Mouse (Mus musculus) embryonic facial prominence, embryonic 15.5 days (tissue): ENCODE measurements around the gene Psme4. TPM values are rescaled to one million over a fixed set of nuclear protein-coding genes. Genes with fewer than 3 reads are reported as not detected.

Source experiments
- ATAC-seq: fragments of 200-750 bp; cut with Nextera tagmentation; 2 replicates; pipeline ENCODE4 v1.8.0; 2017; ENCODE audit warnings: low read depth, moderate TSS enrichment; ENCODE audit not compliant: insufficient number of reproducible peaks, low FRiP score, low TSS enrichment
- H3K27ac ChIP-seq: fragments of 300-500 bp; sonication (generic); replicated peaks from 2 replicates; pipeline ENCODE4 v1.5.1; 2015; ENCODE audit warnings: mild to moderate bottlenecking, inconsistent platforms
- H3K27me3 ChIP-seq: fragments of 300-500 bp; sonication (generic); 2 replicates; pipeline ENCODE4 v1.6.1; 2015; ENCODE audit warnings: inconsistent platforms
- H3K36me3 ChIP-seq: fragments of 300-500 bp; sonication (generic); 2 replicates; pipeline ENCODE4 v1.6.1; 2015; ENCODE audit warnings: mild to moderate bottlenecking, inconsistent platforms
- H3K4me1 ChIP-seq: fragments of 300-500 bp; sonication (generic); 2 replicates; pipeline ENCODE4 v1.6.1; 2015; ENCODE audit warnings: inconsistent platforms
- H3K4me2 ChIP-seq: fragments of 300-500 bp; sonication (generic); replicated peaks from 2 replicates; pipeline ENCODE4 v1.6.1; 2015; ENCODE audit warnings: mild to moderate bottlenecking, inconsistent platforms
- H3K4me3 ChIP-seq: fragments of 300-500 bp; sonication (generic); replicated peaks from 2 replicates; pipeline ENCODE4 v1.5.1; 2015; ENCODE audit warnings: mild to moderate bottlenecking, inconsistent platforms
- H3K9ac ChIP-seq: fragments of 300-500 bp; sonication (generic); 2 replicates; pipeline ENCODE4 v1.6.1; 2015; ENCODE audit warnings: inconsistent platforms
- H3K9me3 ChIP-seq: fragments of 300-500 bp; sonication (generic); replicated peaks from 2 replicates; pipeline ENCODE4 v1.6.1; 2016; ENCODE audit warnings: inconsistent platforms
- WGBS: fragments of 180-500 bp; shearing (Covaris S2); methylation state at CpG from one replicate; pipeline ENCODE4 v1.1.7; 2015; 5-methylcytosine and 5-hydroxymethylcytosine counted together
- polyA plus RNA-seq: library from polyadenylated mRNA; unstranded; fragments of >200 nt; fragmentation: Nextera tagmentation; extraction: Ambion mirVana; gene quantifications from 2 replicates; pipeline ENCODE4 v1.2.1, GENCODE M21; 2015

Psme4 gene
- polyA plus RNA-seq, 1 experiment from 2014 or later: 16.3 TPM

DNA sequence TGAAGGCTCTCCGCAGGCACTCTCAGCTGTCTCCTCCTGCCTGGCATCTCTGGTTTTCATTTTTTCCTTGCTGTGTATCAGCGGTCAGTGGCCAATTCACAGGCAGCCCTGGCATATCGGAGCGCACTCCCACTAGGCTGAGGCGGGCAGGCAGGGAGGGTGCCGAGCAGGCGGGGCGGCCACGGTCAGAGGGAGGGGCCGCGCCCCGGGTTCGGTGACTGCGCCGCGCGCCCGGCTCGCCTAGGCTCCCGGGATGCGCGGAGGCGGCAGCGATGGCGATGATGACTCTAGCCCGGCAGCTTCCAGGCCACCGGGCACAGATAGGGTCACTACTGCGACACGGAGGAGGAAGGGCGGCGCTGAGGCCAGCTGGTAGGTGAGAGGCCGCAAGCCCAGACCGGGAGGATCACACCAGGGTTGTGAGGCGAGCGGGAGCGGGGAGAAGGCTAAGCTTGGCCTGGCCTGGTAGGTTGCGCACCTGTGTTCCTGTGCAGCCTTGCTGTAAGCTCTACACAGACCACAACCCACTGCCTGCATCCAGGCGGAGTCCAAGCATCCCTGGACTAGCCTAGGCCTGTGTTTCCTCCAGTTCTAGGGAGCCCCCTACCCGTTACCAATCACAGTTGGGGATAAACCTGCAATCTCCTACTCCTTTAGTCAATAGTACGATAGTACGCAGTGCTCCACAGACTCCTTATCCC lies 113.8 kb downstream of the Psme4 start, which contains the start of the genes Gpr75 and Asb3:
Gene Gpr75 (plus strand): TSS at position 188 of the 701 bp plus-strand sequence.
Gene Asb3 (plus strand): TSS at position 246 of the 701 bp plus-strand sequence.
- no peak within 1 kb of the TSS for H3K27ac ChIP-seq
- peak within 1 kb of the TSS; percentile 91 for H3K4me2 ChIP-seq
- no peaks in the 10 kb centered on the region for H3K4me1 ChIP-seq
- no peaks in the 10 kb centered on the region for H3K9me3 ChIP-seq
- peaks cover 4% of the 10 kb centered on the region for H3K27me3 ChIP-seq
- peak within 1 kb of the TSS; percentile 49 for H3K4me3 ChIP-seq
- 3% methylated on average over 41 of the region's 41 CpGs for WGBS
- peak; percentile 85 for ATAC-seq
- H3K9ac ChIP-seq: peak within 1 kb of the TSS; percentile 10; the same call in 1 of the 2 replicates
- H3K36me3 ChIP-seq: 0 out of 2 replicates have a peak, but pooled peaks cover under 1% of the 10 kb centered on the region

DNA sequence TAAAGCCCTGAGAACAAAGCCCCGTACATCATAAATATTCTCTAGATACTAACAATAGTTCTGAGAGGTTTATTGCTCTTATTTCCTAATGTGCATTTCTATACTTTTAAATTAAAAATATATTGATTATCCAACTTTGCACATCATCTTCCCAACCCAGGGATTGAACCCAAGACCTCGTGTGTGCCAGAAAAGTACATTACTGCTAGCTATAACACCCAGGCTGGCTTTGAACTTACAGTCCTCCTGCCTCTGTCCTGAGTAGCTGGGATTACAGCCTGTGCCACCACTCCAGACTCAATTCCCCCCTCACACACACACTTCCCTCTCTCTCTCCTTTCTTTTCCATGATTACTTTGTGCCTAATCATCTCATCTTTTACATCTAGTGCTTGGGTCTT lies 116.6 kb downstream of the Psme4 start:
- 78% methylated on average over 2 of the region's 2 CpGs for WGBS
- H3K9me3 ChIP-seq: no peaks in the 10 kb centered on the region
- no peaks in the 10 kb centered on the region for H3K36me3 ChIP-seq
- no peaks in the 10 kb centered on the region for H3K4me1 ChIP-seq
- H3K27me3 ChIP-seq: peaks cover 4% of the 10 kb centered on the region
- no peak overlapping the region for H3K9ac ChIP-seq
- H3K4me3 ChIP-seq: no peak overlapping the region
- no peak for ATAC-seq
- no peak overlapping the region for H3K4me2 ChIP-seq
- H3K27ac ChIP-seq: no peak overlapping the region

DNA sequence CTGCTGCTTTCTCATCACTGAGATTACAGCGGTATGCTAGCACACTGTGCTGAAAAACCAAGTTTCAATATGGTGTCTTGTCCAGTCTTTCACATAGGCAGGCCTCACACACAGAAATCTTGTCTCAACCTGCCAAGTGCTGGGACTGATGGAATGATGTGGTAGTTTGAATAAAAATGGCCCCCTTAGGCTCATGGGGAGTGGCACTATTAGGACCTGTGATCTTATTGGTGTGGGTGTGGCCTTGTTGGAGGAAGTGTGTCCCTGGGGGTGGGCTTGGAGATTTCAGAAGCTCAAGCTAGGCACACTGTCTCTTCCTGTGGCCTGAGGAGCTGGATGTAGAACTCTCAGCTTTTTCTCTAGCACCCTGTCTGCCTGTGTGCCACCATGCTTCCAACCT lies 124.7 kb downstream of the Psme4 start:
- Histone ChIP-seq H3K27ac (no peak overlapping the region), H3K27me3 (no peaks in the 10 kb centered on the region), H3K9ac (no peak overlapping the region), H3K4me1 (no peaks in the 10 kb centered on the region), H3K9me3 (no peaks in the 10 kb centered on the region), H3K4me2 (no peak overlapping the region), H3K4me3 (no peak overlapping the region), H3K36me3 (no peaks in the 10 kb centered on the region)
- 87% methylated on average over 1 of the region's 1 CpGs for WGBS
- ATAC-seq: no peak

- no peaks in the 10 kb centered on the region for H3K36me3 ChIP-seq
- no peak for ATAC-seq
- H3K4me2 ChIP-seq: no peak overlapping the region
- no peaks in the 10 kb centered on the region for H3K4me1 ChIP-seq
- no peaks in the 10 kb centered on the region for H3K27me3 ChIP-seq
- H3K9ac ChIP-seq: no peak overlapping the region
- no peaks in the 10 kb centered on the region for H3K9me3 ChIP-seq
- no peak overlapping the region for H3K4me3 ChIP-seq
- H3K27ac ChIP-seq: no peak overlapping the region
Measured at GRCm38 (mm10) chr11:30899312-30899711, 127.8 kb downstream of the Psme4 start.

DNA sequence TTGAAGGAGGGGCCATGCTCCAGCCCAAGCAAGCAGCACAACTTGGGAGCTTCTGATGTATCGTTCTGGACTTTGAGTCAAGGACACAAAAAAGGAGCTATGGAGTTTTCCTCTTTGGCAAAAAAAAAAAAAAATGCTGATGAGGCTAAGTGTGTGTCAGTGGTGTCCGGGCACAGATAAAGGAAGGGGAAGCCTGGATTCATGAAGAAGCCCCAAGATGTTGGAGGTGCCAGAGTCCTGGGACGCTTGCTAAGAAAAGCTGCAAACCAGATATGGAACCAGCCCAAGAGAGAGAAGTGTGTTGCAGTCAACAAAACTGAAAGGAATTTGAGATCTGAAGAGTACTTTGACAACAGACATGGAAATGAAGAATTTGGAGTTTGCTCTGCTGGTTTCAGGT lies 140.8 kb downstream of the Psme4 start:
- no peaks in the 10 kb centered on the region for H3K9me3 ChIP-seq
- no peak for ATAC-seq
- H3K4me1 ChIP-seq: no peaks in the 10 kb centered on the region
- 94% methylated on average over 3 of the region's 3 CpGs for WGBS
- H3K9ac ChIP-seq: no peak overlapping the region
- no peaks in the 10 kb centered on the region for H3K36me3 ChIP-seq
- H3K27me3 ChIP-seq: no peaks in the 10 kb centered on the region
- H3K4me2 ChIP-seq: no peak overlapping the region
- no peak overlapping the region for H3K27ac ChIP-seq
- no peak overlapping the region for H3K4me3 ChIP-seq

DNA sequence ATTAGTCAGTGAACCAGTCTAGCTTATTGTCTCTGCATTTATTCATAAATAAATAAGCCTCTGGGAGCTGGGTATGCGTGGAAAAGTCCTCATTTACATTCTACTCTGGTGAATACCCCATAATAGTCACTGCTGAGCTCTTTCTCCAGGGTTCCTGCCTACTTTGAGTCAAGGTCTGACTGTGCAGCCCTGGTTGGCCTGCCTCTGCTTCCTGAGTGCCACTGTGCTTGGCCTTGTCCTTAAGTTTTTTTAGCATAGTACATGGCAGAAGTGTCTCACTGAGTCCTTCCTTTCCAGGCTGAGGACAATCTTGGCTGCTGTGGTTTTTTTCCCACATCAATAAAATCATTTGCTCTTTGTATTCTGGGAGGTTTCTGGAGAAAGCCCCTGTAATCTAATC lies 149.1 kb downstream of the Psme4 start:
- Histone ChIP-seq H3K4me1 (no peaks in the 10 kb centered on the region), H3K36me3 (peaks cover 10% of the 10 kb centered on the region; the same call in 1 of the 2 replicates), H3K27me3 (no peaks in the 10 kb centered on the region), H3K9me3 (no peaks in the 10 kb centered on the region), H3K9ac (no peak overlapping the region), H3K4me2 (no peak overlapping the region), H3K4me3 (no peak overlapping the region), H3K27ac (no peak overlapping the region)
- 73% methylated on average over 1 of the region's 1 CpGs for WGBS
- ATAC-seq: no peak

- no peak overlapping the region for H3K9ac ChIP-seq
- no peak overlapping the region for H3K27ac ChIP-seq
- H3K4me3 ChIP-seq: no peak overlapping the region
- ATAC-seq: no peak
- H3K4me1 ChIP-seq: no peaks in the 10 kb centered on the region
- H3K27me3 ChIP-seq: no peaks in the 10 kb centered on the region
- WGBS: 94% methylated on average over 3 of the region's 3 CpGs
- H3K4me2 ChIP-seq: no peak overlapping the region
- H3K9me3 ChIP-seq: no peaks in the 10 kb centered on the region
- H3K36me3 ChIP-seq: peaks cover 18% of the 10 kb centered on the region
Measured at GRCm38 (mm10) chr11:30923283-30923682, 151.8 kb downstream of the Psme4 start.

GRCm38 (mm10) chr11:30928079-30928478 lies 156.6 kb downstream of the Psme4 start:
- Histone ChIP-seq H3K27me3 (no peaks in the 10 kb centered on the region), H3K27ac (no peak overlapping the region), H3K4me3 (no peak overlapping the region), H3K9me3 (no peaks in the 10 kb centered on the region), H3K4me2 (no peak overlapping the region), H3K36me3 (peaks cover 29% of the 10 kb centered on the region), H3K4me1 (no peaks in the 10 kb centered on the region), H3K9ac (no peak overlapping the region)
- no peak for ATAC-seq

- Histone ChIP-seq H3K9ac (no peak overlapping the region), H3K9me3 (no peaks in the 10 kb centered on the region), H3K27ac (no peak overlapping the region), H3K4me1 (no peaks in the 10 kb centered on the region), H3K27me3 (no peaks in the 10 kb centered on the region), H3K4me2 (no peak overlapping the region), H3K36me3 (peaks cover 30% of the 10 kb centered on the region), H3K4me3 (no peak overlapping the region)
- 89% methylated on average over 1 of the region's 1 CpGs for WGBS
- ATAC-seq: no peak
Measured at GRCm38 (mm10) chr11:30928498-30928897, 157.0 kb downstream of the Psme4 start.

Other genes starting within 250 kb of the Psme4 start
- 9.2 and 9.7 TPM in 2 replicates for gene Acyp2, start 122.1 kb upstream of the Psme4 start, polyA plus RNA-seq
- 0.29 and 0.41 TPM in 2 replicates for gene Gpr75, start 113.6 kb downstream of the Psme4 start, polyA plus RNA-seq
- 30.3 and 34.2 TPM in 2 replicates for gene Asb3, start 113.7 kb downstream of the Psme4 start, polyA plus RNA-seq
- 13.0 and 13.5 TPM in 2 replicates for gene Erlec1, start 182.6 kb downstream of the Psme4 start, polyA plus RNA-seq
- gene Chac2, start 214.6 kb downstream of the Psme4 start, polyA plus RNA-seq: 16.2 and 17.6 TPM in 2 replicates